Mouse (Mus musculus) testis, postnatal 10 days (tissue): ENCODE measurements around the gene Nexmif.
"Not testable (repeated sequence)": the region's sequence is repeated elsewhere in the genome, so short reads cannot be mapped to it uniquely, and the experiment has no call there.

ENCODE experiments used
- DNase-seq: peaks from one replicate; pipeline ENCODE4 v3.0.0; 2021; ENCODE audit warnings: low spot score

Gene Nexmif

GRCm38 (mm10) chrX:104200736-104201591 is at the start of gene Nexmif:
Gene Nexmif, minus strand, starts transcription at chrX:104201185.
- DNase-seq = peak; percentile 54

DNA sequence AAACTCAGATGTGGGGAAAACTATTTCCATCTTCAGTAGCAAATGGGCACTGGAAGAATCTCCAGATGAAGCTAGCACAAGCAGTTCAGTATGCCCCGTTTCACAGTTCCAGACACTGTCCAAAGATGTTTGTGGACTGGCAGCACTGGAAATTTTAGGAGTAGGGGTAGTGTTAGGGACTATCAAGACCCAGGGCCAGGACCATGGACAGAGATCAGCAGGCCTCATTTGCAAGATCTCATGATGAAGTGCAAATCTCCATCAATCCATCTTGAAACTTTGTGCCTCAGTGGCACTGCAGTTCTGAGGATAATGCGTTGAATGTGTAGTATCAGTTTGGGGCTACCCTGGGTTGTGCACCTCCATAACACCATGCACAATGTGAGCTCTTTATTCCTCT is 7.7 kb upstream of the Nexmif start:
- DNase-seq = peak; percentile 42

DNA sequence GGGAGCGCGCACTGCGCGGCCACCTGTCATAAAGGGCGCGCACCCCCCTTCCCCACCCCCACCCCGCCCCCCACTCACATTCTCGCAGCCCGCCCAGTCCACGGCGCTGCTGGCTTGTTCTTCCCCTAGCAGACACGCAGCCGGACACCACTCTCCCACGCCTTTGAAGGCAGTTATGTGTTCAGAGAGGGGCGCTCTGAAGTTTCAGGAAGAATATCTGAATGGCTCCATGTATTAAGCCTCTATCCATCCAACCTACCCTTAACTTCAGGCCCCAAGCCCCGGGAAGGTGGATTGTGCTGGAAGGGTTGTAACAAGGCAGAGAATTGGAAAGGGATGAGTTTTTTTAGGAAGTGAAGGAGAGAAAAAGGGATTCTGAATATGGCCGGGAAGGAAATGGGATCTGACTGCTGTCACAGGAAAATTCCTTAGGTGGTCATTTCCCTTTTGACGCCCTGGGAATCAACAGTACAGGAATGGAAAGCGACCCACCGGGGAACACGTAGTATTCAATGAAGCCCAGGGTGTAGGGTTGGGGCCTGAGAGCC is 681 bp upstream of the Nexmif start:
- peak; percentile 41 for DNase-seq

DNA sequence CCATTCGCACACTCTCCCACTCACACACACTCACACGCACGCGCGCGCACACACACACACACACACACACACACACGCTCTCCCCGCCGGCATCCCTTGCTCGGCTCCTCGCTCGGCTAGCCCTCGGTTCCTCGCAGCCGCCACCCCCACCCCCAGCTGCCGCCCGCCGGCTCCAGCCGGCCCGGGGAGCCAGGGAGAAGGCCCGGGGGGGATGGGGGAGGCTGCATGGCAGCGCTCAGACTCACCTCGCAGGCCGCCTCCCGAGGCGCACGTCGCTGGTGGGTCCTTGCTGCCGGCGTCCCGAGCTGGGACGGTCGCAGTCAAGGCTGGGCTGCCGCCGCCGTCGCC is 623 bp downstream of the Nexmif start:
- DNase-seq = peak; percentile 71

DNA sequence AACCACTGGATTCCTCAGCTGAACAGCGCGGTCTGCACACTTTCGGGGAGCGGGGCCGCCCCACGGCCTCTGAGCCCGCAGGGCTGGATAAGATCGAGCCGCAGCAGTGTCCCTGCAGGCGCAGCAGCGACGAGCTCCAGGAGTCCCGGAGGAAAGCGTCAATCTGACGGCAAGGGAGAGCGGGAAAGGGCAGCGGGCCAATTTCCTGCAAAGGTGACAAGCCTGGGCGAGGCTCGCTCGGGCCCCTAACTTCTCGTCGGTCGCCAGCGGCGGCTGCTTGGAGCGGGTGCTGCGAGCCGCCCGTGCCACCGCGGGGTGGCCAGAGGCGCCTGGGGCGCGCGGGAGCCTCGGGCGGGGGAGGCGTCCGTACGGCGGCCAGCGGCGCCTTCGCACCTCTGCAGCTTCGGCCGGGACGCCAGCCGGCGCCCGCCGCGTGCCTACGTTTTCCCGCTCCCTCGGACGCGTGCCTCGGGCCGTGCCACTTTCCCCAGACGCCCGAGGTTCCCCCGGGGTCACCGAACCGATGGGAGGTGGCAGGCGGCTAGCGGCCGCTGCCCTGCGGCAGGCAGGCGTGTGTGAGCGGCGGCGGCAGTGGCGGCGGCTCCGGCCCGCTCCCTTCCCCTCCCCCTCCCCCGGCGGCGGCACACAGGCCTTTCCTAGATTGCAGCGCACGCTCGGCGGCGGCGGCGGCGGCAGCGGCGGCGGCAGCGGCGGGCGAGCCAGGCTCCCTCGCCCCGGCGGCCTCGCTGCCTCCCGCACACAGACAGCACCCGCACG is 1.2 kb downstream of the Nexmif start:
- peak; percentile 72 for DNase-seq

DNA sequence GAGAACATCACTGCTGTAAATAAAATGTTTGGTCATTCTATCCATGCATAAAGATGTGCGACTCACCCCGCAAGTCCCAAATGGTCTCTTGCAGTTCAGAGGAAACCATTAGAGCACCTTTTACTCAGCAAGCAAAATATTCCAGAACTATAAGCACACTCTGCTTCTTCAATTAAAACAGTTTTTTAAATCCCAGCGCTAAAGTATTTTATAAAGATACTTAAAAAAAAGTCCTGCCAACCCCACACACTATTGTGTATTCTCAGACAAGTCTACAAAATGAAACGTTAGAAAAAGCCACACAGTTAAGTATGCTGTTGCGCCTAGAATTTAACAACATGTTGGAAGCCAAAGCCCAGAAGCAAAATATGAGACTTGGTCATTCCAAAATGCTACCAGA is 1.9 kb downstream of the Nexmif start:
- DNase-seq = no peak

DNA sequence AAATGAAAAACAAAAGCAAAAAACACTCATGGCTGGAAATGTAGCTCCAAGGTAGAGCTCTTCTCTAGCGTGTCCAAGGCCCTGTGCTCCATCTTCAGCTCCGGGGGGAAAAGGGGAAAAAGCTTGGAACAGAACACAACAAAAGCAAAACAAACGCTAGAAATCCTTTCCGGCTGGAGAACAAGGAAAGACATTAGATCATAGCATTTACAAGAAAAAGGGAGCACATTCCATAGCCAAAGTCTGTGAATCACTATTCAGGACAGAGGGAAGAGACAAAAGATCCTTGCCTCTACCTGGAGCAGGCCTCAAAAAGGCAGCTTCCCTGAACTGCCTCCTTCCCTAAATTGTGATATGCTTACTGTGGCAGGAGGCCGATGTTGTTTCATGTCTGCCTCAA is 4.4 kb downstream of the Nexmif start:
- DNase-seq = no peak

DNA sequence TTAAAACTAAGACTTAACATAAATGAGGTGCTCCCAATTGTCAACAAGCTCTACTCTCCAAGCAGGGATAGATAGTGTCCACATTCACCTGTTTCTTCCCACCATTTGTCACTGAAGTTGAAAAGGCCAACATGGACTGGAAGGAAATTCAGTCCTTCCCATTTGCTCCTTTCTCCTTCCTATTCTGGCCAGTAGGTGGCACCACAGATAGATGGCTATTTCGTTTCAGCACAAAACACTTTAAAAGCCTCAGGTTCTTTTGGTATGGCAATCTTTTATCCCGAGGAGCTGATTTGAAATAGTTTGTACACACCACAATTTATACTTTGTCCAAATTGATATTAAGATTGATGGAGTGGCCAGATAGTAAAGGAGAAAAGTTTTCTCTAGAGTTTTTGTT is 21.7 kb downstream of the Nexmif start:
- DNase-seq = peak; percentile 44

- no peak for DNase-seq
Measured at GRCm38 (mm10) chrX:104150072-104150471, 50.9 kb downstream of the Nexmif start.

DNA sequence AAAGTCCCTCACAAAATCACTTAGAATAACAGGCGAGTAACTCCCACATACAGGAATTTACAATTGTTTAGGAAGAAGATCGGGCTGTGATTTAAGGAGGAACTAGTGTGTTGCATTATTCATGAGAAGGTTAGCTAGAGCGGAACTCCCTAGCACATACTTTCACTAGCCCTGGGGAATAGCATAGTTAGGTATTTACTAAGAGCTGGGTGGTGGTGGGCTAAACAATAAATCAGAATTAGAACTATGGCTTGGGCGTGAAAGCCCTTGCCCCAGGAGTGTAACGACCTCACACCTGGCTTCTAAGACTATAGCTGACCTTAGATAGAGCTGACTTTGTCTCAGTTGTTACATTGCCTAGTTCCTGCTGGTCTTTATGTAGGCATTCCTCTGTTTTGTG is 85.7 kb downstream of the Nexmif start:
- not testable (repeated sequence) for DNase-seq

DNA sequence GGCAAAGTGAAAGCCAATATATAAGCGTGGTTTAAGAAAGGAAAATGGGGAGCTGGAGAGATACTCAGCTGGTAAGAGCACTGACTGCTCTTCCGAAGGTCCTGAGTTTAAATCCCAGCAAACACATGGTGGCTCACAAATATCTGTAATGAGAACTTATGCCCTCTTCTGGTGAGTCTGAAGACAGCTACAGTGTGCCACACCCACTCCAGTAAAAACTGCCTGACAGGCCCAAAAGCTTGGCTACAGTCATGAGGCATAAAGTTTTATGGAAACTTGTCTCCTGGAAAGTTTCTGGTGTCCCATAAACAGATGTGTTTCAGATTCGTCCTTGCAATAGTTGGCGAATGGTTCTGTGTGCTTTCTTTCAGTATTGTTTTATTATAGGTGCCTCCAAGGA is 86.4 kb downstream of the Nexmif start:
- no peak for DNase-seq

DNA sequence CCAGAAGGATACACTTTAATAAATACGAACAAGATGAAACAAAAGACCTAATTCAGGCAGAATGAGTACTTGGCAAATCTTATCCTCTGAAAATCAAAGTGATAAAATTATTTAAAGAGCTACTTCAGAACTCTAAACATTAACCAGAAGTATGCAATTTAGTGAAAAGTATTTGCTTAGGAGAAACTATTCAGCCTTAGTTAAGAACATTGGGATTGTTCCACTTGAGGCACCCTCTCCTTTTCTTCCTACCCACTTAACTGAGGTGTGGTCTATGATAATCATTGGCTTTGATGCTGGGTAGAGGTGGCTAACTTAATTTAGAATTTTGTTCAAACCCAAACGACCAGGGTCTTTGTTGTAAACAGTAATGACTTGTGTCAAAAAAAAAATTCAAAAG is 146.1 kb downstream of the Nexmif start:
- DNase-seq = no peak

DNA sequence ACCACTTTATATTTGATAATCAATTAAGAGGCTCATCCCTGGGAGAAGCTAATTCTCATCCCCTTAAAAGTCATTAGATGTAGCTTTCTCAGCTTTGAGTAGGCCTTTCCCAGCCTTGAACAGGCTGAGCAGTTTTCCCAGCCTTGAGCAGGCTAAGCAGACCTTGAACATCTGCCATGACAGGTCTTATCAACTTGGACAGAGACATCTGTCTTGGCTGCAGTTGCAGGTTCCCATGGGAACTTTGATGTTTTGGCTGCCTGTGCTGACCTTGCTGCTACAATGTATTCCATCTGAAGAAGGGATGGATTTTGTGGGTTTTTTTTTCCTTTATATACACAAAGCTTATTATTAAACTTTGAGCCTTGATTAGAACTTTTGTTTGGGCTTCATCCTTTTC is 160.7 kb downstream of the Nexmif start:
- DNase-seq = peak; percentile 43

DNA sequence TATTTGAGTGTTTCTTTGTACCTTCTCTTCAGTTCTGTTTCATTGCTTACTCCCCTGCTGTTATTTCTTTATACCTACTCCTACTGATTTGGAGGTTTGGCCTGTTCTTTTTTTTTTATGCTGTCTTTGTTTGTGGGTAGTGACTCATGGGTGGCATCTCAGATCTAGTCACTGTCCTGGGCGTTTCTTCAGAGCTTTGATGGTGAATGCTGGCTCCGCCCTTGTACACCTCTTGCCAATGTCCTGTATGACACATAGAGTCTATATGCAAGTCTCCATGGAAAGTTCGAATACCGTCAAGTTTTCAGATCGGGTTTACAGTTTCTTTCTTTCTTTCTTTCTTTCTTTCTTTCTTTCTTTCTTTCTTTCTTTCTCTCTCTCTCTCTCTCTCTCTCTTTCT is 167.1 kb downstream of the Nexmif start:
- no peak for DNase-seq

GRCm38 (mm10) chrX:104032756-104033155 is 168.2 kb downstream of the Nexmif start:
- no peak for DNase-seq
